Mouse (Mus musculus): Measurements from ENCODE around the gene Ep400. TPM values are rescaled to one million over a fixed set of nuclear protein-coding genes. Genes with fewer than 3 reads are reported as not detected.

Gene Ep400
- polyA plus RNA-seq, 1 experiment from 2014 or later = 50.5 TPM

Small RNA genes within 50 kb of the gene (microRNA-seq; reads per million reads assigned to microRNA genes)
- gene Mir7026 = 2.5 reads per million, percentile 10 among the genes with 10 or more reads in this experiment

Other genes with a start within 250 kb of the Ep400 start
- 0.99 and 1.6 TPM in 2 replicates for gene Galnt9, start 226.4 kb downstream of the Ep400 start, polyA plus RNA-seq (2016; fragmentation: Nextera tagmentation; extraction: Ambion mirVana)
- 53.4 and 60.9 TPM in 2 replicates for gene Noc4l, start 117.3 kb downstream of the Ep400 start, polyA plus RNA-seq (2016; fragmentation: Nextera tagmentation; extraction: Ambion mirVana)
- 41.3 and 46.7 TPM in 2 replicates for gene Ddx51, start 117.3 kb downstream of the Ep400 start, polyA plus RNA-seq (2016; fragmentation: Nextera tagmentation; extraction: Ambion mirVana)
- 31.0 and 31.3 TPM in 2 replicates for gene Pus1, start 9.9 kb upstream of the Ep400 start, polyA plus RNA-seq (2016; fragmentation: Nextera tagmentation; extraction: Ambion mirVana)
- gene Ulk1, start 39.4 kb upstream of the Ep400 start, polyA plus RNA-seq (2016; fragmentation: Nextera tagmentation; extraction: Ambion mirVana) = 26.5 and 28.1 TPM in 2 replicates
- 27.1 and 31.3 TPM in 2 replicates for gene Hscb, start 69.1 kb upstream of the Ep400 start, polyA plus RNA-seq (2016; fragmentation: Nextera tagmentation; extraction: Ambion mirVana)
- 26.7 and 30.2 TPM in 2 replicates for gene Chek2, start 69.3 kb upstream of the Ep400 start, polyA plus RNA-seq (2016; fragmentation: Nextera tagmentation; extraction: Ambion mirVana)
- 21.2 and 23.4 TPM in 2 replicates for gene Ttc28, start 109.1 kb upstream of the Ep400 start, polyA plus RNA-seq (2016; fragmentation: Nextera tagmentation; extraction: Ambion mirVana)

Measured in embryonic facial prominence, embryonic 12.5 days (tissue).